Mouse (Mus musculus) spleen, adult 12 weeks (tissue): ENCODE data around the gene Gm47283.
"Not testable (repeated sequence)": the region's sequence is repeated elsewhere in the genome, so short reads cannot be mapped to it uniquely, and the experiment has no call there.

Source experiments
- DNase-seq: peaks from one replicate; pipeline ENCODE4 v3.0.0; 2022; ENCODE audit warnings: low spot score

Gm47283 gene

GRCm38 (mm10) chrY:90784438-90784837, at the start of gene Gm47283:
Gene Gm47283 (plus strand): TSS chrY:90784738.
- not testable (repeated sequence) for DNase-seq

- DNase-seq: not testable (repeated sequence)
Measured at GRCm38 (mm10) chrY:90735181-90735895, 49.2 kb upstream of the Gm47283 start.

GRCm38 (mm10) chrY:90736217-90737000, 48.1 kb upstream of the Gm47283 start:
- not testable (repeated sequence) for DNase-seq

GRCm38 (mm10) chrY:90737606-90738430, 46.7 kb upstream of the Gm47283 start:
- DNase-seq: no peak

GRCm38 (mm10) chrY:90738431-90738680, 46.2 kb upstream of the Gm47283 start:
- no peak for DNase-seq

- DNase-seq: not testable (repeated sequence)
Measured at GRCm38 (mm10) chrY:90738841-90739530, 45.6 kb upstream of the Gm47283 start.

GRCm38 (mm10) chrY:90739531-90740012, 45.0 kb upstream of the Gm47283 start:
- DNase-seq: peak; percentile 45

GRCm38 (mm10) chrY:90740013-90740561, 44.5 kb upstream of the Gm47283 start:
- DNase-seq: peak; percentile 57

GRCm38 (mm10) chrY:90741006-90741405, 43.5 kb upstream of the Gm47283 start:
- DNase-seq: peak; percentile 65

GRCm38 (mm10) chrY:90741452-90742260, 42.9 kb upstream of the Gm47283 start:
- DNase-seq: peak; percentile 53

- not testable (repeated sequence) for DNase-seq
Measured at GRCm38 (mm10) chrY:90742261-90743052, 42.1 kb upstream of the Gm47283 start.

- not testable (repeated sequence) for DNase-seq
Measured at GRCm38 (mm10) chrY:90743053-90743810, 41.3 kb upstream of the Gm47283 start.

- no peak for DNase-seq
Measured at GRCm38 (mm10) chrY:90743811-90744220, 40.7 kb upstream of the Gm47283 start.

GRCm38 (mm10) chrY:90744381-90744981, 40.1 kb upstream of the Gm47283 start:
- peak; percentile 72 for DNase-seq

GRCm38 (mm10) chrY:90745256-90745655, 39.3 kb upstream of the Gm47283 start:
- not testable (repeated sequence) for DNase-seq

- not testable (repeated sequence) for DNase-seq
Measured at GRCm38 (mm10) chrY:90754721-90755120, 29.8 kb upstream of the Gm47283 start, which contains the start of gene Gm21860. Gene Gm21860 (minus strand): TSS chrY:90754821.

GRCm38 (mm10) chrY:90839077-90839476, 54.5 kb downstream of the Gm47283 start, which contains the start of gene Gm21748:
Gene Gm21748 (minus strand): TSS chrY:90839177.
- DNase-seq: not testable (repeated sequence)
